Mouse (Mus musculus): ENCODE results near the gene Sdcbp2.
A peak's percentile ranks its signal among the peaks of the same experiment; 100 is the strongest.

Gene Sdcbp2

GRCm38 (mm10) chr2:151632159-151632814 lies 59.9 kb downstream of the Sdcbp2 start, which contains the start of gene Snph:
Gene Snph (minus strand): TSS chr2:151632593.
- DNase-seq, result peak; percentile 61

GRCm38 (mm10) chr2:151632982-151633381 lies 60.6 kb downstream of the Sdcbp2 start:
- DNase-seq, result no peak

- DNase-seq, result no peak
Measured at GRCm38 (mm10) chr2:151634903-151635302, 62.5 kb downstream of the Sdcbp2 start.

GRCm38 (mm10) chr2:151635362-151636014 lies 63.1 kb downstream of the Sdcbp2 start:
- no peak for DNase-seq

- DNase-seq, result no peak
Measured at GRCm38 (mm10) chr2:151636015-151636402, 63.6 kb downstream of the Sdcbp2 start.

All from kidney, adult 18-20 months (tissue).